11 mouse cellular contexts compared by ENCODE assay signal in genomic region chr4:22645616-22646015, GRCm38 (mm10).
DNase-seq lines count a peak whose midpoint lies in the region; ATAC-seq lines count a peak whose summit lies in the region.
"Had no signal": no experiment of that assay in that cellular context is flagged by ENCODE, and none has a peak within 500 bp of the region (broad histone marks: within the 10 kb centered on the region; RNA-seq: fewer than 3 reads in every experiment).

No protein-coding gene starts in this region.

- intact Hi-C loops in heart, postnatal 36 days (cut with DNase I), result no loop called here

- no peak for ATAC-seq in erythroblast, adult 5-6 weeks (replicated peaks; ENCODE audit: low FRiP score, poor library complexity, severe bottlenecking)

- peak; percentile 8 for DNase-seq in heart, postnatal 4 days
- no peak for DNase-seq in heart, postnatal 36 days
- DNase-seq in 416B (ENCODE audit: low read depth) (peak; percentile 1), adipocyte (ENCODE audit: low spot score) (peak; percentile 2)
- peak; percentile 46 for DNase-seq in hindlimb bud, embryonic 11.5 days (ENCODE audit: extremely low spot score, low read depth, low spot score)
- no peak for DNase-seq in natural killer cell, adult 2 months (ENCODE audit: low spot score in 2 of 2)
- no peak for DNase-seq in thymus, postnatal 36 days
- DNase-seq: kidney, postnatal 14 days; layer of hippocampus, postnatal 36 days; thymus, adult 18-20 months had no signal

Comparison
In these comparisons a context has a peak if more than half of its experiments do, and no peak if none do; other contexts are left out.
1. DNase-seq: peak in heart, postnatal 4 days (single experiment), 416B (single experiment), adipocyte (single experiment) and hindlimb bud, embryonic 11.5 days (single experiment); none in heart, postnatal 36 days (0 of 2), natural killer cell, adult 2 months (0 of 2) and thymus, postnatal 36 days (0 of 2).